Mouse (Mus musculus) CH12.LX (cell line): Measurements from ENCODE around the gene 9930111J21Rik1.
"Not testable (repeated sequence)": the region's sequence is repeated elsewhere in the genome, so short reads cannot be mapped to it uniquely, and the experiment has no call there.

ENCODE experiments used
- CTCF ChIP-seq, 2 experiments: IDR thresholded peaks in 1 of 2; conservative IDR thresholded peaks in 1 of 2; 2 replicates each; pipeline ENCODE4 v1.5.1; 2011 to 2012; ENCODE audit warnings: low read depth in 2 of 2, low read length in 2 of 2, improper control_type of control experiment in 1 of 2, inconsistent platforms in 1 of 2, mild to moderate bottlenecking in 1 of 2, moderate library complexity in 1 of 2
- MAX ChIP-seq: IDR thresholded peaks from 2 replicates; pipeline ENCODE4 v1.6.1; 2011; ENCODE audit warnings: low read length, improper control_type of control experiment

- TF ChIP-seq CTCF (conservative IDR thresholded peaks at IDR 0.05 in 1 of 2, IDR thresholded peaks at IDR 0.05 in 1 of 2; ENCODE audit: low read depth in 2 of 2, low read length in 2 of 2); MAX: not testable (repeated sequence)
These were observed 4.5 kb downstream of the 9930111J21Rik1 start for GRCm38 (mm10) chr11:48974686-48975085.
